Mouse (Mus musculus) right cerebral cortex, postnatal 25 days (tissue): ENCODE measurements at regions not wholly inside any gene's neighbourhood (a gene's known extent, or its start where the extent isn't known, plus 50 kb on each side); places are given as distances from the start of the nearest gene placed in this dataset.

Source experiments
- DNase-seq: peaks from one replicate; pipeline ENCODE4 v3.0.0; 2022

DNA sequence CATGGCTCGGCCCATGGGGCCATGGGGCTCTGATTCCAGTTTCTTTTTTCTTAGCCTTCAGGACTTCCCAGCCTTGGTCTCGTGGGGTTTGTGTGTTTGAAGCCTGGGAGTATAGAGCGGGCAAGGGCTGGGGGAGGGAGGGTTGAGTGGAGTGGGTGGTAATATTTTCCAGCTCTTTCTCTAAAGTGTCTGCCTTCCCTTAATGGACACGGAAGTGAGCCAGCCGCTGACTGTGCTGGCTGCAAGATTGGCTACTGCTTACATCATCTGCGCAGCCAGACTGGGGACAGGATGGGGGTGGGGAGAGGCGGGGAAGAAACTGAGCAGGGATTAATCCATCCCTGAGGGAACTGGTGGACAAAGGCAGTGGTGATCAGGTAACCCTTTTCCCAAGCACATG is 52.3 kb downstream of the Tnp1 start:
- peak; percentile 37 for DNase-seq

DNA sequence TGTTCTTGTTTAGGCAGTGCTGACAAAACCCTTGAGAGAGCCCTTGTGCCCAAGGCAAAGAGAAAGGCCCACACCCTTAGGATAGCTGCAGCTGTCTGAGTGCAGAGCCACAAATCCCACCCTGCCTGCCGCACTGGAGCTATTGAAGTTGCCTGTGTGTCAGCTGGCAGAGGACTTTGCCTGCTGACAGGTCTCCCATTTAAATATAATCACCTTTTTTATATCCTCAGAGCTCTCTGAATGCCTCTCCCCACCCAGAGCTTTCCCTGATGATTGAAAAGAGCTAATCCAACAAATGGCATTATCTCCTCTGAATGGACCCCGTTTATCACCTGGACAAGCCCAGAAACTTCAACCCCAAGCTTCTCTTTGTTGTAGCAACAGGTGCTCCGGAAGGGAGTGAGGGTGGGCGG is 55.5 kb downstream of the Tnp1 start:
- no peak for DNase-seq

DNA sequence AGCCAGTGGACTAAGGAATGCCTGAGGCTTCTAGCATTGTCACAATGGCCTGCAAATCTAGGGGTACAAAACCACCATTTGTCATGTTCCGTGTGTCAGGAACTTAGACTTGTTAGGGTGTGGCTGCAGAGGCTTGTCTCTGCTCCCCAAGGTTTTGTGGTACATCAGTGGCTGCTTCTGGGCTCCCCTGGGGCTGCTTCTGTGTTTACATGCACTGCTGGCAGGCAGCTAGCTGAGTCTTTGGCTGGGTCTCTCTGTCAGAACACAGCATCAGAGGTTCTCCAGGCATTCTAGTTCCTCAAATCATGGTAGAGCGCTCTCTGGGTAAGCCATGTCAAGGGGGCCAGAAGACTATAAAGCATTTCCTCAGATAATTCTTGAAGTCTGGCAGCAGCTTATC is 60.3 kb downstream of the Tnp1 start:
- DNase-seq: no peak

DNA sequence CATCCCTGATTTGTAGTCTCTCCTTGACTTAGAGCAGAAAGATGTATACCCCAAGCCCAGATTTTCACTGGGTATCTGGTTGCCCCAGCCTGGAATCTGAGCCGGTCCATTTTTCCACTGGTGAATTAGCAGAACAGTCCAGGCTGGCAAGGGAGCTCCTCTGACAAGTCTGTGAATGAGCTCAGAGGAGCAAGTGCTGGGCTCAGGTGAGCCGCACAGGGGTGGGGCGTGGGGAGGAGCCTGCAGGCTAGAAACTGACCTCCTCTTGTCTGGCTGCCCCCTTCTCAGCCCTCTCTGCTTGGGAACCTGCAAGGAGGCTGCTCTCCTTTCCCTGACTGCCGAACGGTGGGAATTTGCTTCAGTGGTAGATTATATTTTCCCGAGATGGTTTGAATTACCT is 62.8 kb downstream of the Tnp1 start:
- DNase-seq: no peak

DNA sequence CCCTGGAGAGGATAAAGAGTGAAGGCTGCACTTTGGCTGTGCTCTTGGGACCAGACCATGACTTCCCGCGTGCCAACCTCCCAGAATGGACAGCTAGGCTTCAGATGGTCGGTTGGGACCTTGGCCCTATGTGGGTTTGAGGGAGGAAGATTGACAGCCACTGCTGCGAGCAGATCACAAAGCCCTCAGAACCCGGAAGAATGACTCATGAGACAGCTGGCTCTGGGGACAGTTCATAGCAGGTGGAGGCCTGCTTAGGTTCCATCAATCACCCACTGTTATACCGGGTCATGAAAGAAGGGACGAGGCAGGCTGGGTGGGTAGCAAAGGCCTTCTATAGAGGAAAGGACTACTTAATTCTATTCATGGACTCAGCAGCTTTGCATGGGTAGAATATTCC is 63.9 kb downstream of the Tnp1 start:
- no peak for DNase-seq

DNA sequence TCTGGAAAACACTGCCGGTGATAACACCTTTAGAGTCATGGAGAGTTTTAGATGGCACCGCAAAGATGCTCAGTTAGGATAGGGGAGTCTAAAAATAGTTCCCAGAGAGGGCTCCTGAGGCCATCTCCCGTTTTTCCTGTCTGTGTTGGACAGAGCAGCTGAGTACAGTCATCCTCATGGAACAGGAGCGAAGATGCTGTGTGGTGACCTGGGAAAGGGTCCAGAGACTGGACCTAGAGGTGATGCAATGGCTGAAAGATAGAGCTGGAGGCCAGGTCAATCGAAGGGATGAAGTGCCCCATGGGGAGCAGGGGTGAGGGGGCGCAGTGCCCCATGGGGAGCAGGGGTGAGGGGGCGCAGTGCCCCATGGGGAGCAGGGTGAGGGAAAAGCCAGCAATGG is 64.3 kb downstream of the Tnp1 start:
- DNase-seq: no peak

DNA sequence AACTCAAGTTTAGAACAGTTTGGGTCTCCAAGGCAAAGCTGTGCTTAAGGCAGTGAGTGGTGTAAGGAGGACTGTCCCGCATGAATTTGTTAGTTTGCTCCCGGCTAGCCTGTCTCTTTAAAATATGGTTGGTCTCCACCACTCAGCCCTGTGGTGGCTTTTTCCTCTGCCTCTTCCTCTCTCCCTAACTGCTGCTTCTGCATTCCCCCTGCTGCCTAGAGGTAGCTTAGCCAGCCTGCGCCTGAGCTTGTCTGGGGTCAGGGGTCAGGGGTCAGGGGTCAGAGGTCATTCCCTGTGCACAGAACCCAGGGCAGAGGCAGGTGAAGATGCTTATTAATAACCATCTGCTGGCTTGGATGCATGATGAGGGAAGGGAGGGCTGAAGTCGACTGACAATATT is 69.5 kb downstream of the Tnp1 start:
- no peak for DNase-seq

DNA sequence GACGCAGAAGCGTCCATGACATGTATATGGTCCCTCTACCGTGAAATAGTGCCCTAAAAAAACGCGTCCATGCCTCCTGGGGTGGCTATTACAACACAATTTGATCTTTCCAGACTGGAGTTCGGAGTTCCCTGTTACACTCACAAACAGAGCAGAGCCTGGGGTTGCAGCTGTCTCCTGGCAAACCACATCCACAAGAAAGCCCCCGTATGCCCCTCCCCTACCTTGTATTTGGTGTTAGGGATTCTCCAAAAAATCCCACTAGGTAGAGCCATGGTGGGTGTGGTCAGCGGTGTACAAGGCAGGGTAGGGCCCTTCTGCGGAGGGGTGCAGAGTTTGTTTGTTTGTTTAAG is 70.0 kb downstream of the Tnp1 start:
- DNase-seq: no peak

DNA sequence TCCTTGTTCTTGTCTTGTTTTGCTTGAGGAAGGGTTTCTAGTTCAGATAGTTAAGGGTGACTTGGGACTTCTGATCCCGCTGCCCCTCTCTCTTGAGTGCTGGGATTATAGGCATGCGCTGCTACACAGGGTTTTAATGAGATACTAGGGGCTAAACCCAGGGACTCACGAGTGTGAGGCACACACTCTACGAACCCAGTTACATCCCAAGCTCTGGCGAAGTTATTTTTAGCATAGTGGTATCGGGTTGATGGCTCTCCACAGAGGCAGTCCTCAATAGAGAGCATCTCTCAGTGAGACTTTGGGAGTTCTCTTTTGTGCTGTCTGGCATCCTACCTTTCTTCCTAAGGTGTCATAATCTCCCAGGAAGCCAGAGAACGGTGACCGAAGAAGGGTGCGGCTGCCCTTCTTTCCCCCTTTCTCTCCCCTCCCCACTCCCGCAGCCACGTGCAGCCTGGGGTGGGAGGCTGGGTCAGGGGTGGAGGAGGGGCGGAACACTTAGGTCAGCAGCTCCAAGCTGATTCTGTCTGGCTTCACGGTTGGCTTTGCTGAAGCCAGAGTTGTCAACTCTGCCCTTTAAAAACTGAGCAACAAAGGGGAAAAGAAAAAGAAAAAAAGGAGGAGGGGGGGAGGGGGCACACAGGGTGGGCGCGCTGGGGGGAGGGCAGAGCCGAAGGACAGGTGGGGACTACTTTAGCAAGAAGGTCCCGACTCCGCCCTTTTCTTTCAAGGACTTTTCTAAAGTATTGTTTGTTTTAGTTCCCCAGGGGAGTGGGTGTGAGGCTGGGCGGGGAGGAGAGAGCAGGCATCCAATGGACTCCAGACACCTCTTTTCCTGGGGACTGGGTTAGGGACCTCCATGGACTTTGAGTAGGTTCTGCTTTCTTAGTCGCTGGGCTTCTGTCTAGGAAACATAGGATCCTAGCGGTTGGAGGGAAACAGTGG is 70.4 kb upstream of the Igfbp5 start:
- DNase-seq: no peak

DNA sequence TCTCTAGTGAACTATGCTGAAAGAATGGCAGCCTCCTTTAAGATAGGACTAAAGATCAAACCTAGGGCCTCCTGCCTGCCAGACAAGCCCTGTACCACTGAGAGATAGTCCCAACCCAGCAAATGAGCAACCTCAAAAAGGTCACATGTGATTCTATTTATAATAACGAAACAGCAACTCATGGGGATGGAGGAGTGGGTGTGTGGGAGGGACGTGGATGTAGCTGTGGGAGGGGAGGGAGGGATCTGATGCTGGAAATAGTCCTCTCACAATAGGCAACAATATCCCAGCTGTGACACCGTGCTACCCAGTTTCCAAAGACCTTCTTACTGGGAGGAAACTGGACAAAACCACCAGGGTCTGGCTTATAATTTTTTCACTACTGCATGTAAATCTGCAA is 69.5 kb upstream of the Igfbp5 start:
- DNase-seq: no peak

DNA sequence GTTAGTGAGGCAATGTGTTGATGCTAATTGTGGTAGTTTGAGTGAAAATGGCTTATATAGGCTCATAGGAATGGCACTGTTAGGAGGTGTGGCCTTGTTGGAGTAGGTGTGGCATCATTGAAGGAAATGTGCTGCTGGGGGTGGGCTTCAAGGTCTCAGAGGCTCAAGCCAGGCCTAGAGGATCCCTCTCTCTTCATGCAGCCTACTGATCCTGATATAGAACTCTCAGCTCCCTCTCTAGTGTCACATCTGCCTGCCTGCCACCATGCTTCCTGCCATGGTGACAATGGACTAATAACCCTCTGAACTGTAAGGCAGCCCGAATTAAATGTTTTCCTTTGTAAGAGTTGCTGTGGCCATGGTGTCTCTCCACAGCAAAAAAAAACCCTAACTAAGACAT is 68.4 kb upstream of the Igfbp5 start:
- DNase-seq: no peak

DNA sequence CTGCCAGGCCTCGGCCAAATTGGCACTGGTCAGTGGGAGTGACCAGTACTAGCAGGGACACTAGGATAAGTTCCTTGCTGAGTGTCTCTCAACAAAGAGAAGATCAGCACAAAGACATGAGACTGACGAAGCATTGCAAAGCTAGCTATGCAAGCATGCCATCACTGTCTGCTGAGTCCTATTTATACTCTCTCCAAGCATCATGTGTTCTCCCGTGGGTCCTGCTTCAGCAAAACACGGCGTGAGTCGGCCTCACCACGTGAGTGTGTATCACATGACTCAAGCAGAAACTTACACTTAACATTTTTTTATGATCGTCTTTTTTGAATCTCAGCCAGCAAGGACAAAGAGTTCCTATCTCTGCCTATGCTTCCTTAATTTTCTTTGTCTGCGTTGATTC is 67.7 kb upstream of the Igfbp5 start:
- DNase-seq: no peak

DNA sequence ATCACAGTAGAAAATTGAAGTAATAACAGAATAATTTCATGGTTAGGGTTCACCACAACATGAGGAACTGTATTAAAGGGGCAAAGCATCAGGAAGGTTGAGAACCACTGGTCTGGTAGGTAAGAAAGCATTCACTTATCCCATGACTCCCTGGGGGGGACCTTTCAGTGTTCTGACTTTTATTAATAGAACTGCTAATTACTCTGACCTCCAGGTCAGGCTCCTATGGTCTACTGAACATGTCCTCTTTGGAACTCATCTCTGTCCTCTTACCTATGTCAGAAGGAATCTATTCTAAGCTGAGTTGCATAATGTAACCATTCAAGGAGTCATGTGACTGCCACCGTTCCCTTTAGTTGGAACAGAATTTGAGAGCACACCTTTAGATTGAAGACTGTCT is 65.3 kb upstream of the Igfbp5 start:
- DNase-seq: no peak

DNA sequence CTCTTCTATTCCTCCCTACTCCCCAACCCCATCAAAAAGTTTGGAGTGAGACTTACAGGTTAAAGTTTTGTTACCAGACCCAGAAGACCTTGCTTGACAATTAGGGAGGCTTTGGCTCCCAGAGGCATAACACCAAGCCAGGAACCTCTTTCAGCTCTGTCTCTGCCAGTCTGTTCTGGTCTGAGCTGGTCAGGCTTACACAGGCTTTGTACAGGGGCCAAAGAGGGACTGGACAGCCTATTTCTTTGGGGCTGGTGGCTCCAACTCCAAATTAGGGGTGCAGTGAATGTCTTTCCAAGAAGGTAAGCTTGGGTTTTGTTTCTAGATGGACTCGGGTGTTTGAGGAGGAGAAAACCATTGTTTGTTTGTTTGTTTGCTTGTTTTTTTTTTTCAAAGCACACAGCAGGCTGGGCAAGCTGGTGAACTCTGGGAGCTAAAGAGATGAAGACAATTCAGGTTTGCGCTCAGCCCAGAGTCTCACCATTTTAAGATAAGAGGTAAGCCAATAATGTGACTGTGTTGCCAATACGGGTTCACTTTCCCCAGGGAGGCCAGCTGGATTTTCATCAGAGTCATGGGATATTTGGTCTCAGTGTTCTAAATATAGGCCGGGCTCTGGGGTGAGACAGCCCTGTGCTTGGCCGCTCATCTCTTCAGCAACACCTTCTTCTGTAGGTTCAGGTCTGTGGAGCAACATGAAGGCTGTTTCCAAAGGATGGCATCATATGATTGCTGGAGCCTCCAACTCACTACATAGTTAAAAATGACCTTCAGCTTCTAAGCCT is 62.2 kb upstream of the Igfbp5 start:
- DNase-seq: no peak

DNA sequence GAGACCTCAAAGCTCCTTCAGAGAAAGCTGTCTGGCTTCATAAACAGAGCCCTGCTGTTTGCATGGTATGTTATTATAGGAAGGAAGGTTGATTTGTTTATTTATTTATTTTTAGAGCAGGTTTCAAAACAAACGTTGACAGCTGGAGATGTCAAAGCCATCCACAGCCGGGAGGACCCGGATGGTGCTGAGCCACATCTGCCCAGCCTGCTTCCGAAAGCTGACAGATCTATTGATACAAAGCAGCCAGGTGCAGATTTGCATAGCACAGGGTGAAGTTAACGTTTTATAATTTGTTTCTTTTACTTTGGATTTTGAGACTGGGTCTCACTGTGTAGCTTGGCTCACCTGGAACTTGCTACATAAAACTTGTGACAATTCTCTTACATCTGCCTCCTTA is 61.5 kb upstream of the Igfbp5 start:
- no peak for DNase-seq

DNA sequence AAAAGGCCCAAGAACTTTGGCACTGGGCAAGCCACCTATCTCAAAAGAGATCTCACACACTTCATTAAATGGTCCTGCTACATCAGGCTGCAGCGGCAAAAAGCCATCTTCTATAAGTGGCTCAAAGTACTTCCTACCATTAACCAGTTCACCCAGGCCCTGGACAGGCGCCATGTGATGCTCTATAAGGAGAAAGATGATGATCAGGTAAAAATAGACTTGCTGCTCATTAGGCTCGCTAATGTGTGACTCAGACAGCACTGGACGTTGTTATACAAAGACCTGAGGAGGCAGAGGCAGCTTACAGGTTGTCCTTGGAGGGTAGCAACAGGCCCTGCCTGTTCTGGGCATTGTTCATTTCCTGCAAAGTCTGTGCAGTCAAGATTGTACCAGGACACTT is 60.4 kb upstream of the Igfbp5 start:
- DNase-seq: no peak

DNA sequence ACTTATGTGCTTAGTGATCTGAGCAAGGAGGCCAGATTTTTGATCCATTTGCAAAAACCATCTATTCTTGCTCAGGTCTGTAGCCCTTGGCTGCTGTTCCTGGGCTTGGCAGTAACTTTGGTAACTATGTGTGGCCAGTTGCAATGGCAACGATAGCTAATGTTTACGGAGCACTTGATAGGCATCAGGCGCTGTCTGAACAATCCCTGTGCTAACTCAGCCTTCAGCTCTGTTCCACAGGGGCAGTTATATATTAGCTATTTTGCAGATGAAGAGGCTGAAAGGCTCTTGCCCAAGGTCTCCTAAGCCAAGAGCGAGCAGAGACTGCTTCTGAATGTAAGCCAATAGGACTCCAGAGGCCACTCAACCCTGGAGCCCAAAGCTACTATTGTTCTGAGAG is 55.1 kb upstream of the Igfbp5 start:
- DNase-seq: no peak
